Mouse (Mus musculus) megakaryocyte, embryonic 14.5 days (primary cell): ENCODE data around the gene Sbpl.

Experiments
- FLI1 ChIP-seq: IDR thresholded peaks from 2 replicates; pipeline ENCODE4 v1.6.1; 2012; ENCODE audit warnings: low read length, inconsistent platforms, mixed read lengths
- GATA1 ChIP-seq: IDR thresholded peaks from 3 replicates; pipeline ENCODE4 v1.6.1; 2012; ENCODE audit warnings: mixed read lengths, low read length, inconsistent platforms, borderline replicate concordance

- TF ChIP-seq FLI1 (no peak), GATA1 (no peak)
Observed at GRCm38 (mm10) chr17:23960084-23960738, 5.1 kb upstream of the Sbpl start.
